Mouse (Mus musculus): ENCODE results near the gene Pebp1. TPM values are rescaled to one million over a fixed set of nuclear protein-coding genes. Genes with fewer than 3 reads are reported as not detected.
A peak's percentile ranks its signal among the peaks of the same experiment; 100 is the strongest.

Pebp1 gene
- polyA plus RNA-seq, 1 experiment from 2014 or later = 571 TPM

DNA sequence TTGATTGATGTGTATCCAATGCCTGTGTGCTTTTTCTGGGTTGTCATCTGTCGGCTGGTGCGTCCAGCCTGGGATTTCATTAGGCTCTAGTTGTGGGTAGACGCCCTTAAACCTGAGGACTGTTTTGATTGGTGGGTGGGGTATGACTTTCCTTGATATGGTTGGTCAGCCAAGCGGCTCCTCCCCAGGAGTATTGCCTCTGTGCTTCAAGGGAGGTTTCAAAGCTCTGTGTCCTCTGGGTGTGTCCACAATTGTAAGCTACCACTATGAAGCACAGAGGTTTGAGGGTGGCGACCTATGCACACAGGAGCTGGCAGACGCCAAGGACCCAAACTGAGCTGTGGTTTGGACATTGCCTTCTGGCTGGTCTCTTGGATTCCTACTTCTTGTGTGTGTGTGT, 5.1 kb upstream of the Pebp1 start:
- H3K36me3 ChIP-seq (ENCODE audit: control insufficient read depth, insufficient read depth, low read length) = no peaks in the 10 kb centered on the region
- no peak overlapping the region for H3K9ac ChIP-seq (ENCODE audit: low read depth, low read length)
- no peak overlapping the region for H3K4me3 ChIP-seq (ENCODE audit: low read depth, low read length)
- H3K27ac ChIP-seq (ENCODE audit: low read depth, low read length) = no peak overlapping the region
- H3K27me3 ChIP-seq (ENCODE audit: control insufficient read depth, insufficient read depth, low read length) = no peaks in the 10 kb centered on the region
- H3K4me2 ChIP-seq = no peak overlapping the region
- WGBS (ENCODE audit: insufficient replicate concordance) = 75% methylated on average over 6 of the region's 6 CpGs
- peaks cover 5% of the 10 kb centered on the region; the same call in 1 of the 2 replicates for H3K4me1 ChIP-seq (ENCODE audit: control insufficient read depth, insufficient read depth, low read length)
- ATAC-seq (replicated peaks; ENCODE audit: insufficient number of reproducible peaks, low FRiP score, low TSS enrichment) = no peak
- H3K9me3 ChIP-seq (replicated peaks; ENCODE audit: control insufficient read depth, low read length) = no peaks in the 10 kb centered on the region

DNA sequence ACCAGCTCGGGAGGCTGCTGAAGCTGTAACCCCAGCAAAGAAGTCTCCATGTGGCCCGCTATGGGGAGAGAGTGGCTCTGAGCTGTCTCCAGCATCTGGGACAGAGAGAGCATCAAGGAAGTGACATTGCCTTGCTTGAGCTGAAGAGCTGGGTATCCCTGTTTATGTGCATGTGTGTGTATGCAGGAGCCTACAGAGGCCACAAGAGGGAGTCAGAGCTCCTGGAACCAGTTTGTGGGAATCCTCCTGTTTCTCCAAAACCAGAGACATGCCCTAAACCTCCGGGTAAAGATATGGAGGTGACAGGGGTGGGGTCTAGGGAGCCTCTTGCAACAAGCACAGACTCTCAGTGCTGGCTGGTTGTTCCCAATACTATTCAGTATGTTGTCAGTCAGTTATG, 3.9 kb upstream of the Pebp1 start:
- Histone ChIP-seq H3K27ac (ENCODE audit: low read depth, low read length) (no peak overlapping the region), H3K36me3 (ENCODE audit: control insufficient read depth, insufficient read depth, low read length) (no peaks in the 10 kb centered on the region), H3K4me1 (ENCODE audit: control insufficient read depth, insufficient read depth, low read length) (peaks cover 9% of the 10 kb centered on the region), H3K4me2 (no peak overlapping the region), H3K4me3 (ENCODE audit: low read depth, low read length) (no peak overlapping the region), H3K9me3 (replicated peaks; ENCODE audit: control insufficient read depth, low read length) (no peaks in the 10 kb centered on the region), H3K27me3 (ENCODE audit: control insufficient read depth, insufficient read depth, low read length) (no peaks in the 10 kb centered on the region), H3K9ac (ENCODE audit: low read depth, low read length) (no peak overlapping the region)
- no peak for ATAC-seq (replicated peaks; ENCODE audit: insufficient number of reproducible peaks, low FRiP score, low TSS enrichment)
- WGBS (ENCODE audit: insufficient replicate concordance) = 77% methylated on average over 3 of the region's 3 CpGs

DNA sequence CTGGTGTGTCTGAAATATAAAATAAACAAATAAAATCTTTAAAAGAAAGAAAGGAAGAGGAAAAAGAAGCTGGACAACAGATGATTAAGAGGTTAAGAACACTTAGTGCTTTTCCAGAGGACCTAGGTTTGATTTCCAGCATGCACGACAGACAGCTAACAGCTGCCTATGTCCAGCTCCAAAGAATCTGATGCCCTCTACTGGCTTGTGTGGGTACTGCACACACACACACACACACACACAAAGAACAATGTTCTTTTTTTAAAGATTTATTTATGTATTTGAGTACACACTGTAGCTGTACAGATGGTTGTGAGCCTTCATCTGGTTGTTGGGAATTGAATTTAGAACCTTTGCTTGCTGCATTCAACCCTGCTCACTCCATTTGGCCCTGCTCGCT, 2.7 kb upstream of the Pebp1 start:
- ATAC-seq (replicated peaks; ENCODE audit: insufficient number of reproducible peaks, low FRiP score, low TSS enrichment) = no peak
- H3K4me3 ChIP-seq (ENCODE audit: low read depth, low read length) = no peak overlapping the region
- H3K36me3 ChIP-seq (ENCODE audit: control insufficient read depth, insufficient read depth, low read length) = no peaks in the 10 kb centered on the region
- no peak overlapping the region for H3K27ac ChIP-seq (ENCODE audit: low read depth, low read length)
- 89% methylated on average over 2 of the region's 2 CpGs for WGBS (ENCODE audit: insufficient replicate concordance)
- no peak overlapping the region for H3K9ac ChIP-seq (ENCODE audit: low read depth, low read length)
- no peaks in the 10 kb centered on the region for H3K27me3 ChIP-seq (ENCODE audit: control insufficient read depth, insufficient read depth, low read length)
- no peak overlapping the region for H3K4me2 ChIP-seq
- H3K4me1 ChIP-seq (ENCODE audit: control insufficient read depth, insufficient read depth, low read length) = peaks cover 15% of the 10 kb centered on the region
- no peaks in the 10 kb centered on the region for H3K9me3 ChIP-seq (replicated peaks; ENCODE audit: control insufficient read depth, low read length)

DNA sequence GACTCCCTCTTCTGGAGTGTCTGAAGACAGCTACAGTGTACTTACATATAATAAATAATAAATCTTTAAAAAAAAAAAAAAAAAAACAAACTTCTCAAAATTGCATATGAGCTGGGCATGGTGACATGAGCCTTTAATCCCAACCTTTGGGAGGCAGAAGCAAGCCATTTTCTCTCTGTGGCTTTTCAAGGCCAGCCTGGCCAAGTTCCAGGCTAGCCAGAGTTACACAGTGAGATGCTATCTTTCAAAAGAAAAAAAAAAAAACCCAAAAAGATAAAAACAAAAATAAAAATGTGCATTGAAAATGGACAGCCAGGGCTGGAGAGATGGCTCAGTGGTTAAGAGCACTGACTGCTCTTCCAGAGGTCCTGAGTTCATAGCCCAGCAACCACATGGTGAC, 2.2 kb upstream of the Pebp1 start:
- no peaks in the 10 kb centered on the region for H3K9me3 ChIP-seq (replicated peaks; ENCODE audit: control insufficient read depth, low read length)
- H3K36me3 ChIP-seq (ENCODE audit: control insufficient read depth, insufficient read depth, low read length) = no peaks in the 10 kb centered on the region
- no peaks in the 10 kb centered on the region for H3K27me3 ChIP-seq (ENCODE audit: control insufficient read depth, insufficient read depth, low read length)
- no peak overlapping the region for H3K4me2 ChIP-seq
- ATAC-seq (replicated peaks; ENCODE audit: insufficient number of reproducible peaks, low FRiP score, low TSS enrichment) = no peak
- H3K4me3 ChIP-seq (ENCODE audit: low read depth, low read length) = no peak overlapping the region
- H3K4me1 ChIP-seq (ENCODE audit: control insufficient read depth, insufficient read depth, low read length) = peaks cover 15% of the 10 kb centered on the region
- H3K9ac ChIP-seq (ENCODE audit: low read depth, low read length) = no peak overlapping the region
- no peak overlapping the region for H3K27ac ChIP-seq (ENCODE audit: low read depth, low read length)

DNA sequence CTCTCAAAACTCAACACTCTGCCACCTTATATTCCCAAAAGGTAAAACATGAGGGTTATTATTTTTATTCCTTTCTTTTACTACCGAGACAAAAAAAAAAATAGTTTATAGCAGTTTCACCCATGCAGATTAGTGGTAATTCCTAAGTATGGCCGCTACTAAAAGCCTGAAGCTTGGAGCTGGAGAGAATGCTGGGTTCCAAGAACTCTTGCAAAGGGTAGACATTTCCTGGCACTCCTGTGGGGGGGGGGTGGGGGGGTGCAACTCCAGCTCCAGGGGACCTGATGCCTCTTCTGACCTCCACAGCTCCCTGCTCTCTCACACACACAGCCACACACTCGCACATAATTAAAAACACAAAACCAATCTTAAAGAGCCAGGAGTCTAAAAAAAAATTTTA, 1.1 kb downstream of the Pebp1 start:
- Histone ChIP-seq H3K4me2 (peak overlapping the region; percentile 83), H3K9ac (ENCODE audit: low read depth, low read length) (peak overlapping the region; percentile 78), H3K36me3 (ENCODE audit: control insufficient read depth, insufficient read depth, low read length) (no peaks in the 10 kb centered on the region), H3K9me3 (replicated peaks; ENCODE audit: control insufficient read depth, low read length) (no peaks in the 10 kb centered on the region), H3K27ac (ENCODE audit: low read depth, low read length) (no peak overlapping the region), H3K27me3 (ENCODE audit: control insufficient read depth, insufficient read depth, low read length) (no peaks in the 10 kb centered on the region), H3K4me3 (ENCODE audit: low read depth, low read length) (peak overlapping the region; percentile 64), H3K4me1 (ENCODE audit: control insufficient read depth, insufficient read depth, low read length) (peaks cover 15% of the 10 kb centered on the region)
- WGBS (ENCODE audit: insufficient replicate concordance) = 59% methylated on average over 3 of the region's 3 CpGs
- ATAC-seq (replicated peaks; ENCODE audit: insufficient number of reproducible peaks, low FRiP score, low TSS enrichment) = no peak

- H3K4me2 ChIP-seq = no peak overlapping the region
Measured at GRCm38 (mm10) chr5:117285266-117285665, 2.2 kb downstream of the Pebp1 start.

GRCm38 (mm10) chr5:117284682-117285081, 2.7 kb downstream of the Pebp1 start:
- H3K9ac ChIP-seq (ENCODE audit: low read depth, low read length) = no peak overlapping the region
- H3K27ac ChIP-seq (ENCODE audit: low read depth, low read length) = no peak overlapping the region
- no peaks in the 10 kb centered on the region for H3K36me3 ChIP-seq (ENCODE audit: control insufficient read depth, insufficient read depth, low read length)
- no peak overlapping the region for H3K4me2 ChIP-seq
- 63% methylated on average over 7 of the region's 7 CpGs for WGBS (ENCODE audit: insufficient replicate concordance)
- peaks cover 15% of the 10 kb centered on the region for H3K4me1 ChIP-seq (ENCODE audit: control insufficient read depth, insufficient read depth, low read length)
- H3K9me3 ChIP-seq (replicated peaks; ENCODE audit: control insufficient read depth, low read length) = no peaks in the 10 kb centered on the region
- no peak overlapping the region for H3K4me3 ChIP-seq (ENCODE audit: low read depth, low read length)
- no peaks in the 10 kb centered on the region for H3K27me3 ChIP-seq (ENCODE audit: control insufficient read depth, insufficient read depth, low read length)
- no peak for ATAC-seq (replicated peaks; ENCODE audit: insufficient number of reproducible peaks, low FRiP score, low TSS enrichment)

More at GRCm38 (mm10) chr5:117285266-117285665, 2.2 kb downstream of the Pebp1 start:
- 83% methylated on average over 4 of the region's 4 CpGs for whole genome bisulfite sequencing (ENCODE audit: insufficient replicate concordance)
- H3K27ac ChIP-seq (ENCODE audit: low read depth, low read length) = no peak overlapping the region
- H3K9me3 ChIP-seq (replicated peaks; ENCODE audit: control insufficient read depth, low read length) = no peaks in the 10 kb centered on the region
- H3K4me1 ChIP-seq (ENCODE audit: control insufficient read depth, insufficient read depth, low read length) = peaks cover 15% of the 10 kb centered on the region
- no peaks in the 10 kb centered on the region for H3K36me3 ChIP-seq (ENCODE audit: control insufficient read depth, insufficient read depth, low read length)
- no peak overlapping the region for H3K9ac ChIP-seq (ENCODE audit: low read depth, low read length)
- H3K4me3 ChIP-seq (ENCODE audit: low read depth, low read length) = no peak overlapping the region
- ATAC-seq (replicated peaks; ENCODE audit: insufficient number of reproducible peaks, low FRiP score, low TSS enrichment) = no peak
- no peaks in the 10 kb centered on the region for H3K27me3 ChIP-seq (ENCODE audit: control insufficient read depth, insufficient read depth, low read length)

GRCm38 (mm10) chr5:117284029-117284428, 3.4 kb downstream of the Pebp1 start:
- Histone ChIP-seq H3K4me1 (ENCODE audit: control insufficient read depth, insufficient read depth, low read length) (peaks cover 15% of the 10 kb centered on the region), H3K36me3 (ENCODE audit: control insufficient read depth, insufficient read depth, low read length) (no peaks in the 10 kb centered on the region), H3K9ac (ENCODE audit: low read depth, low read length) (no peak overlapping the region), H3K27me3 (ENCODE audit: control insufficient read depth, insufficient read depth, low read length) (no peaks in the 10 kb centered on the region), H3K9me3 (replicated peaks; ENCODE audit: control insufficient read depth, low read length) (no peaks in the 10 kb centered on the region), H3K4me2 (no peak overlapping the region), H3K4me3 (ENCODE audit: low read depth, low read length) (no peak overlapping the region), H3K27ac (ENCODE audit: low read depth, low read length) (no peak overlapping the region)
- ATAC-seq (replicated peaks; ENCODE audit: insufficient number of reproducible peaks, low FRiP score, low TSS enrichment) = no peak
- WGBS (ENCODE audit: insufficient replicate concordance) = 73% methylated on average over 9 of the region's 9 CpGs

GRCm38 (mm10) chr5:117282360-117282759, 5.1 kb downstream of the Pebp1 start:
- ATAC-seq (replicated peaks; ENCODE audit: insufficient number of reproducible peaks, low FRiP score, low TSS enrichment) = no peak
- Histone ChIP-seq H3K27ac (ENCODE audit: low read depth, low read length) (no peak overlapping the region), H3K4me2 (no peak overlapping the region), H3K4me1 (ENCODE audit: control insufficient read depth, insufficient read depth, low read length) (peaks cover 10% of the 10 kb centered on the region), H3K9me3 (replicated peaks; ENCODE audit: control insufficient read depth, low read length) (no peaks in the 10 kb centered on the region), H3K4me3 (ENCODE audit: low read depth, low read length) (no peak overlapping the region), H3K27me3 (ENCODE audit: control insufficient read depth, insufficient read depth, low read length) (no peaks in the 10 kb centered on the region), H3K9ac (ENCODE audit: low read depth, low read length) (no peak overlapping the region), H3K36me3 (ENCODE audit: control insufficient read depth, insufficient read depth, low read length) (no peaks in the 10 kb centered on the region)
- WGBS (ENCODE audit: insufficient replicate concordance) = 86% methylated on average over 8 of the region's 8 CpGs
